ENCODE assay signal across 10 mouse cellular contexts in the genomic region with DNA sequence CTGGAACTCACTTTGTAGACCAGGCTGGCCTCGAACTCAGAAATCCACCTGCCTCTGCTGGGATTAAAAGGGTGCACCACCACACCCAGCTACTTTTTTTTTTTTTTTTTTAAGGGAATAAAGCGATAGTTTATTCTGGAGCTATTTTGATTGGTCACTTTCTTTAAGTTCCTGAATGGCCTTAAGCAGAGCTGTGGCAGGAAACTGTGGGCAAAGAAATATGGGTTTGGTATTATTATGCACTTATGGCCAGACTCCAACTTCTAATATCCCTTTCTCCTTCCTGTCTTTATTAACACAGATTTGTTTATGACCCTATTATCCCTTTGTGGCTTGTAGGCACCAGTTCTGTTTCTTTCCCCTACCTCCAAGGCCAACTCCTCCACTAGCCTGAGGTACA. TPM values are rescaled to one million over a fixed set of nuclear protein-coding genes. Genes with fewer than 3 reads are reported as not detected.
DNase-seq lines count a peak whose midpoint lies in the region; ATAC-seq and TF ChIP-seq lines count a peak whose summit lies in the region.
"Had no signal": no experiment of that assay in that cellular context is flagged by ENCODE, and none has a peak within 500 bp of the region (broad histone marks: within the 10 kb centered on the region; RNA-seq: fewer than 3 reads in every experiment).

No protein-coding gene starts in this region.

- H3K4me1 ChIP-seq in megakaryocyte, embryonic 14.5 days: peaks cover 67% of the 10 kb centered on the region
- H3K4me1 ChIP-seq in limb, embryonic 11.5 days (ENCODE audit: control insufficient read depth, insufficient read depth, low read length): peaks cover 33% of the 10 kb centered on the region
- H3K4me1 ChIP-seq in stomach, embryonic 14.5 days (ENCODE audit: control insufficient read depth, insufficient read depth, low read length): peaks cover 50% of the 10 kb centered on the region

- H3K36me3 ChIP-seq in megakaryocyte, embryonic 14.5 days (replicated peaks; ENCODE audit: low read length): peaks cover 49% of the 10 kb centered on the region
- H3K36me3 ChIP-seq in limb, embryonic 11.5 days (ENCODE audit: control insufficient read depth, insufficient read depth, low read length): peaks cover 12% of the 10 kb centered on the region
- H3K36me3 ChIP-seq in stomach, embryonic 14.5 days (ENCODE audit: control insufficient read depth, insufficient read depth, low read length): peaks cover 27% of the 10 kb centered on the region

- no peaks in the 10 kb centered on the region for H3K27me3 ChIP-seq in megakaryocyte, embryonic 14.5 days (replicated peaks)
- H3K27me3 ChIP-seq in limb, embryonic 11.5 days (ENCODE audit: control insufficient read depth, insufficient read depth, low read length): no peaks in the 10 kb centered on the region
- H3K27me3 ChIP-seq in stomach, embryonic 14.5 days (ENCODE audit: control insufficient read depth, insufficient read depth, low read length): no peaks in the 10 kb centered on the region

- DNase-seq in gastrocnemius, adult 2 months: no peak
- DNase-seq in gastrocnemius, postnatal 14 days: no peak
- DNase-seq in limb, embryonic 11.5 days (ENCODE audit: low spot score): no peak
- no peak for DNase-seq in thymus, postnatal 25 days
- DNase-seq in layer of hippocampus, adult 18-20 months (ENCODE audit: low spot score in 2 of 2): no peak
- DNase-seq: gastrocnemius, postnatal 25 days; thymus, adult 18-20 months had no signal

- ATAC-seq in megakaryocyte, adult 5-6 weeks (ENCODE audit: poor library complexity, severe bottlenecking): no peak
- ATAC-seq in limb, embryonic 11.5 days (ENCODE audit: insufficient number of reproducible peaks, low FRiP score, low TSS enrichment, low read depth): no peak
- no peak for ATAC-seq in stomach, embryonic 14.5 days (ENCODE audit: insufficient number of reproducible peaks, insufficient read depth, low FRiP score, low read depth)

- intact Hi-C loops in gastrocnemius, adult 2 months (cut with DNase I): no loop called here
- intact Hi-C loops in gastrocnemius, postnatal 14 days (cut with DNase I; ENCODE audit: low total_unique reads): no loop called here

- H3K9me3 ChIP-seq in megakaryocyte, embryonic 14.5 days: no peaks in the 10 kb centered on the region
- H3K9me3 ChIP-seq in limb, embryonic 11.5 days (ENCODE audit: control insufficient read depth, low read length): no peaks in the 10 kb centered on the region
- H3K9me3 ChIP-seq in stomach, embryonic 14.5 days (ENCODE audit: control insufficient read depth, low read depth, low read length): no peaks in the 10 kb centered on the region

- no peak overlapping the region for H3K9ac ChIP-seq in limb, embryonic 11.5 days (ENCODE audit: low read length)
- no peak overlapping the region for H3K9ac ChIP-seq in stomach, embryonic 14.5 days (replicated peaks; ENCODE audit: low read depth, low read length)

- peak overlapping the region; percentile 94 for H3K27ac ChIP-seq in gastrocnemius, adult 2 months
- H3K27ac ChIP-seq in limb, embryonic 11.5 days (replicated peaks; ENCODE audit: low read depth, low read length): peak overlapping the region; percentile 64
- peak overlapping the region; percentile 90 for H3K27ac ChIP-seq in stomach, embryonic 14.5 days (ENCODE audit: low read length)

- WGBS in limb, embryonic 11.5 days: 50% methylated on average over 2 of the region's 2 CpGs
- 36% methylated on average over 2 of the region's 2 CpGs for WGBS in stomach, embryonic 14.5 days

- peak overlapping the region; percentile 67 for H3K4me3 ChIP-seq in gastrocnemius, adult 2 months
- peak overlapping the region; percentile 91 for H3K4me3 ChIP-seq in megakaryocyte, embryonic 14.5 days (replicated peaks)
- no peak overlapping the region for H3K4me3 ChIP-seq in limb, embryonic 11.5 days (ENCODE audit: low read depth, low read length)
- H3K4me3 ChIP-seq in stomach, embryonic 14.5 days (ENCODE audit: low read depth, low read length): peak overlapping the region; percentile 59; the same call in 1 of the 2 replicates

- no peak for TF ChIP-seq CTCF in gastrocnemius, adult 2 months (IDR thresholded peaks at IDR 0.05)

- peak overlapping the region; percentile 90; the same call in 1 of the 2 replicates for H3K4me2 ChIP-seq in limb, embryonic 11.5 days (ENCODE audit: low read depth, severe bottlenecking)
- H3K4me2 ChIP-seq in stomach, embryonic 14.5 days (replicated peaks; ENCODE audit: low read depth, low read length): peak overlapping the region; percentile 79

RNA-seq across cellular contexts. Expression of gene Shc1, which starts 2.2 kb away (rescaled TPM):
- 10 to 100 TPM; 15.0 to 17.2 TPM for total RNA-seq in gastrocnemius, adult 2 months (2021)
- 10 to 100 TPM; 35.9 to 38.8 TPM for total RNA-seq in gastrocnemius, postnatal 14 days (2021)
- polyA plus RNA-seq in megakaryocyte, embryonic 14.5 days (2012; ENCODE audit: insufficient read depth, low replicate concordance): 22.7 and 67.6 TPM in 2 replicates
- total RNA-seq in megakaryocyte, adult 5-6 weeks (2015): 42.9 and 51.6 TPM in 2 replicates
- 52.4 and 55.1 TPM in 2 replicates for total RNA-seq in megakaryocyte, adult 5-6 weeks (2017)
- 55.7 and 64.5 TPM in 2 replicates for polyA plus RNA-seq in limb, embryonic 11.5 days (2014; fragmentation: Nextera tagmentation; extraction: Ambion mirVana)
- polyA plus RNA-seq in stomach, embryonic 14.5 days (2014; fragmentation: Nextera tagmentation; extraction: Ambion mirVana): 68.7 and 73.2 TPM in 2 replicates
- total RNA-seq in layer of hippocampus, adult 18-20 months (2021): 10 to 100 TPM; 11.5 to 12.8 TPM

RNA-seq across cellular contexts. Expression of gene Cks1b, which starts 2.2 kb away (rescaled TPM):
- total RNA-seq in gastrocnemius, adult 2 months (2021): 1 to 10 TPM; 1.8 to 2.5 TPM
- 10 to 100 TPM in 1 of 2 experiments, 1 to 10 TPM in 1; 9.6 to 14.4 TPM for total RNA-seq in gastrocnemius, postnatal 14 days (2021)
- polyA plus RNA-seq in megakaryocyte, embryonic 14.5 days (2012; ENCODE audit: insufficient read depth, low replicate concordance): 16.4 and 53.9 TPM in 2 replicates
- 157 and 174 TPM in 2 replicates for total RNA-seq in megakaryocyte, adult 5-6 weeks (2015)
- 126 and 134 TPM in 2 replicates for total RNA-seq in megakaryocyte, adult 5-6 weeks (2017)
- polyA plus RNA-seq in limb, embryonic 11.5 days (2014; fragmentation: Nextera tagmentation; extraction: Ambion mirVana): 774 and 797 TPM in 2 replicates
- 470 and 503 TPM in 2 replicates for polyA plus RNA-seq in stomach, embryonic 14.5 days (2014; fragmentation: Nextera tagmentation; extraction: Ambion mirVana)
- 1 to 10 TPM; 2.3 to 2.4 TPM for total RNA-seq in layer of hippocampus, adult 18-20 months (2021)

RNA-seq across cellular contexts. Expression of gene Flad1, which starts 8.8 kb away (rescaled TPM):
- 10 to 100 TPM; 40.8 to 56.4 TPM for total RNA-seq in gastrocnemius, adult 2 months (2021)
- total RNA-seq in gastrocnemius, postnatal 14 days (2021): 10 to 100 TPM; 30.9 to 33.4 TPM
- 23.1 and 23.4 TPM in 2 replicates for polyA plus RNA-seq in megakaryocyte, embryonic 14.5 days (2012; ENCODE audit: insufficient read depth, low replicate concordance)
- total RNA-seq in megakaryocyte, adult 5-6 weeks (2015): 9.7 and 11.6 TPM in 2 replicates
- 10.8 and 11.8 TPM in 2 replicates for total RNA-seq in megakaryocyte, adult 5-6 weeks (2017)
- 19.0 and 21.9 TPM in 2 replicates for polyA plus RNA-seq in limb, embryonic 11.5 days (2014; fragmentation: Nextera tagmentation; extraction: Ambion mirVana)
- 22.3 and 24.5 TPM in 2 replicates for polyA plus RNA-seq in stomach, embryonic 14.5 days (2014; fragmentation: Nextera tagmentation; extraction: Ambion mirVana)
- total RNA-seq in layer of hippocampus, adult 18-20 months (2021): 10 to 100 TPM; 39.8 to 39.9 TPM

RNA-seq across cellular contexts. Expression of gene Pygo2, which starts 9.6 kb away (rescaled TPM):
- 10 to 100 TPM in 1 of 2 experiments, 1 to 10 TPM in 1; 9.5 to 10.1 TPM for total RNA-seq in gastrocnemius, adult 2 months (2021)
- 10 to 100 TPM; 10.8 to 13.6 TPM for total RNA-seq in gastrocnemius, postnatal 14 days (2021)
- polyA plus RNA-seq in megakaryocyte, embryonic 14.5 days (2012; ENCODE audit: insufficient read depth, low replicate concordance): 35.3 and 137 TPM in 2 replicates
- 23.2 and 28.2 TPM in 2 replicates for total RNA-seq in megakaryocyte, adult 5-6 weeks (2015)
- 11.2 and 18.2 TPM in 2 replicates for total RNA-seq in megakaryocyte, adult 5-6 weeks (2017)
- polyA plus RNA-seq in limb, embryonic 11.5 days (2014; fragmentation: Nextera tagmentation; extraction: Ambion mirVana): 64.3 and 65.5 TPM in 2 replicates
- 39.7 and 49.2 TPM in 2 replicates for polyA plus RNA-seq in stomach, embryonic 14.5 days (2014; fragmentation: Nextera tagmentation; extraction: Ambion mirVana)
- total RNA-seq in layer of hippocampus, adult 18-20 months (2021): 10 to 100 TPM; 60.4 to 64.9 TPM

RNA-seq across cellular contexts. Expression of gene Pbxip1, which starts 16.1 kb away (rescaled TPM):
- total RNA-seq in gastrocnemius, adult 2 months (2021): 100 to 1,000 TPM; 202 to 227 TPM
- 100 to 1,000 TPM; 163 to 164 TPM for total RNA-seq in gastrocnemius, postnatal 14 days (2021)
- polyA plus RNA-seq in megakaryocyte, embryonic 14.5 days (2012; ENCODE audit: insufficient read depth, low replicate concordance): 23.0 and 29.3 TPM in 2 replicates
- total RNA-seq in megakaryocyte, adult 5-6 weeks (2015): 15.5 and 19.9 TPM in 2 replicates
- 33.1 and 39.6 TPM in 2 replicates for total RNA-seq in megakaryocyte, adult 5-6 weeks (2017)
- polyA plus RNA-seq in limb, embryonic 11.5 days (2014; fragmentation: Nextera tagmentation; extraction: Ambion mirVana): 10.3 and 11.5 TPM in 2 replicates
- polyA plus RNA-seq in stomach, embryonic 14.5 days (2014; fragmentation: Nextera tagmentation; extraction: Ambion mirVana): 21.7 and 25.3 TPM in 2 replicates
- 10 to 100 TPM; 37.7 to 41.2 TPM for total RNA-seq in layer of hippocampus, adult 18-20 months (2021)

Comparison
In these comparisons a context has a peak if more than half of its experiments do, and no peak if none do; other contexts are left out.
1. RNA of gene Cks1b, which starts 2.2 kb away (total RNA-seq): 126 to 174 TPM in megakaryocyte, adult 5-6 weeks; 9.6 to 14.4 TPM in gastrocnemius, postnatal 14 days, 1.8 to 2.5 TPM in gastrocnemius, adult 2 months and 2.3 to 2.4 TPM in layer of hippocampus, adult 18-20 months; every median in the first group is over 4 times any median in the second.
2. Peak in every context shown above with its lines, with median percentiles within 50 percentile points of each other: H3K27ac ChIP-seq.